Mouse (Mus musculus) stomach, postnatal 0 days (tissue): ENCODE results near the gene Resp18. TPM values are rescaled to one million over a fixed set of nuclear protein-coding genes. Genes with fewer than 3 reads are reported as not detected.

Source experiments
- ATAC-seq: fragments of 200-750 bp; cut with Nextera tagmentation; 2 replicates; pipeline ENCODE4 v1.8.0; 2017; ENCODE audit not compliant: low FRiP score, low TSS enrichment
- DNase-seq: peaks from one replicate; pipeline ENCODE4 v3.0.0-alpha.2; 2016; ENCODE audit warnings: low spot score
- H3K27ac ChIP-seq: fragments of 300-500 bp; sonication (generic); replicated peaks from 2 replicates; pipeline ENCODE4 v1.5.1; 2014; ENCODE audit warnings: mild to moderate bottlenecking, control low read depth
- H3K27me3 ChIP-seq: fragments of 300-500 bp; sonication (generic); 2 replicates; pipeline ENCODE4 v1.6.1; 2014; ENCODE audit warnings: low read length; ENCODE audit not compliant: control insufficient read depth, insufficient read depth
- H3K36me3 ChIP-seq: fragments of 300-500 bp; sonication (generic); 2 replicates; pipeline ENCODE4 v1.6.1; 2014; ENCODE audit warnings: low read length, mixed read lengths; ENCODE audit not compliant: control insufficient read depth, insufficient read depth
- H3K4me1 ChIP-seq: fragments of 300-500 bp; sonication (generic); replicated peaks from 2 replicates; pipeline ENCODE4 v1.6.1; 2014; ENCODE audit warnings: antibody characterized with exemption; ENCODE audit not compliant: control insufficient read depth, insufficient read depth
- H3K4me2 ChIP-seq: fragments of 300-500 bp; sonication (generic); replicated peaks from 2 replicates; pipeline ENCODE4 v1.6.1; 2014; ENCODE audit warnings: low read depth, mild to moderate bottlenecking, control low read depth, moderate library complexity
- H3K4me3 ChIP-seq: fragments of 300-500 bp; sonication (generic); 2 replicates; pipeline ENCODE4 v1.5.1; 2014; ENCODE audit warnings: low read depth, low read length, control low read depth
- H3K9ac ChIP-seq: fragments of 300-500 bp; sonication (generic); 2 replicates; pipeline ENCODE4 v1.6.1; 2014; ENCODE audit warnings: mild to moderate bottlenecking, low read length, control low read depth, mixed read lengths
- H3K9me3 ChIP-seq: fragments of 300-500 bp; sonication (generic); 2 replicates; pipeline ENCODE4 v1.6.1; 2016; ENCODE audit warnings: low read length; ENCODE audit not compliant: control insufficient read depth
- CTCF ChIP-seq: IDR thresholded peaks from 2 replicates; pipeline ENCODE4 v1.5.1; 2016; ENCODE audit warnings: antibody characterized with exemption, low read depth, mild to moderate bottlenecking, moderate library complexity
- EP300 ChIP-seq: optimal IDR thresholded peaks from 2 replicates; pipeline ENCODE3; 2016; ENCODE audit warnings: antibody characterized with exemption
- WGBS: fragments of 180-500 bp; shearing (Covaris S2); extraction: QIAGEN DNeasy Blood & Tissue Kit; methylation state at CpG from one replicate; pipeline ENCODE4 v1.1.7; 2014; 5-methylcytosine and 5-hydroxymethylcytosine counted together
- polyA plus RNA-seq: library from polyadenylated mRNA; unstranded; fragments of >200 nt; fragmentation: Nextera tagmentation; extraction: Ambion mirVana; gene quantifications from 2 replicates; pipeline ENCODE4 v1.2.1, GENCODE M21; 2015

Gene Resp18
- polyA plus RNA-seq, 1 experiment from 2014 or later: 7.7 TPM

DNA sequence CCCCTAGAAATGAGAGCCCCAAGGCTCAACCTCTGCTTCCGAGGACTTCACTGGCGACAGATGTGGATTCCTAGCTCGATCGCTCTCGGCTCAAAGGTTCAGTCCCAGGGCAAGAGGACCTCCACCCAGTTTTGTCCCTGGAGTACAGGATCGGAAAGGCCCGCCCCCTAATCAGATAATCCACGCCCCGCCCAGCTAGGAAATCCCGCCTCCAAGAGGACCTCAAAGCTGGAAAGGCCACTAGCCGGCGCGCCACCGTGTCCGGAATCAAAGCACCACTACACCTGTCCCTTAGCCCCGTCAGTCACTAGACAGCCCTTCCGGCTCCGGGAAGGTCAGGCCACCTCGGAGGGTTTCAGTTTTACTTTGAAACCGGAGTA lies 38.6 kb upstream of the Resp18 start:
- H3K9me3 ChIP-seq: no peaks in the 10 kb centered on the region
- peak; percentile 53 for ATAC-seq
- TF ChIP-seq EP300 (no peak), CTCF (peak; percentile 52)
- H3K4me3 ChIP-seq: peak overlapping the region; percentile 73
- H3K4me2 ChIP-seq: peak overlapping the region; percentile 60
- peak; percentile 94 for DNase-seq
- H3K27ac ChIP-seq: peak overlapping the region; percentile 95
- peaks cover 10% of the 10 kb centered on the region for H3K36me3 ChIP-seq
- H3K27me3 ChIP-seq: no peaks in the 10 kb centered on the region
- WGBS: under 1% methylated on average over 20 of the region's 20 CpGs
- H3K9ac ChIP-seq: peak overlapping the region; percentile 77
- no peaks in the 10 kb centered on the region for H3K4me1 ChIP-seq

DNA sequence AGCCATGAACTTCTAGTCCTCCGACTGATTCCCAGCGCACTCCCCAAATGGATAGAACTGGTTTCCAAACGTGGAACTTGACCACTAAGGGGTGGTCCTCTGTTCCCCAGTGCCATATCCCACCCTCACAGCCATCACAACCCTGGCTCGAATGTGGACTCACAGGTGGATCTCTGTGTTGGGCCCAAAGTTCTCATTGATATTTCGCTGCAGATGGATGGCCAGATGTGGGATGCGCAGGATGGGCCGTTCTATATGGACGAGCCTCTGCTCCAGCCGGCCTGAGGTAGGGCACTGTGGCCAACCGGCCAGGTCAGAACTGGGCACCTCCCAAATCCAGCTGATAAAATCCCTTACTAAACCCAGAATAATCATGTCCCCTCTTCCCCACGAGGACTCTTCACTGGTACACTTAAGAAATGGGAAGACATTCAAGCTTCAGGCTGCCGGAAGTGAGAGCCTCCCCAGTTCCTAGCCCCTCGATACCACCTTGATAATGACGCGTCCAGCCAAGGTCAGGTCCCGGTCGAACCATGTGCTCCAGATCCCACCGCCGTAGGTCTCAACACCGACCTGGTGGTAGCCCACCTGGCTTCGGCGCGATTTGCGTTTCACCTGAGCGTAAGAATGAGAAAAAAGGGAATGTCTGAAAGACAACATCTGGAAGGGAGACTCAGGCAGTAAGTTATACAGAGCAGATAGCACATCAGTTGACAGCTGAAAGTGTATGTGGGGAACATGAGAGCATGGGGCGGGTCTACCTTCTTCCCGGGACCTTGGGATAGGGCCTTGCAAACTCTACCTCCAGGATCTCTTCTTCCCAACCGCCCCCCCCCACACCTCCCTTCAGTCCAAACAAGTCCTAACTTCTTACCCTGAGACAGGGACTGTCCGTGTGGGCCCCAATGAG lies 37.5 kb upstream of the Resp18 start:
- 81% methylated on average over 29 of the region's 29 CpGs for WGBS
- H3K27me3 ChIP-seq: no peaks in the 10 kb centered on the region
- H3K4me3 ChIP-seq: peak overlapping the region; percentile 73
- peak overlapping the region; percentile 77 for H3K9ac ChIP-seq
- H3K4me2 ChIP-seq: peak overlapping the region; percentile 60
- peaks cover 17% of the 10 kb centered on the region for H3K36me3 ChIP-seq
- ATAC-seq (no peak), DNase-seq (no peak)
- TF ChIP-seq CTCF (no peak), EP300 (no peak)
- H3K27ac ChIP-seq: 0 out of 2 replicates have a peak overlapping the region, but pooled peaks have one; percentile 95
- H3K9me3 ChIP-seq: no peaks in the 10 kb centered on the region
- H3K4me1 ChIP-seq: no peaks in the 10 kb centered on the region

DNA sequence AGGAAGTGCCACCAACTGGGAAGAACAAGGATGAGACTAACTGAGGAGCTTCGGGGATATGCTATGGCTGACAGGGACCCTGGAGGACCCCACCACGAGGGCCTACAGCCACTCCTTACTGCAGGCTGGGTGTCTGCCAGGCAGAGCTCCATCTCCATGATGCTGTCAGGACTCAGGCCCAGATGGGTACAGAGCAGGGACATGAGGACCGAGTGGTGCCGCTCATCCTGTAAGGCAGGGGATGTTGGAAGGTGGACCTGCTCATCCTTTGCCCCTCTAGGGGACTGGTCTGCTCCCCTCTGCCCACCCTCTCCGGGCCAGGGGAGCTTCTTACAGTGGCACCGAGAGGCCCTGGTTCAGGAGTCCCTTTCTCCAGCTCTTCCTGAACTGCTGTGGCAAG lies 36.8 kb upstream of the Resp18 start:
- Histone ChIP-seq H3K27me3 (no peaks in the 10 kb centered on the region), H3K9me3 (no peaks in the 10 kb centered on the region), H3K4me1 (no peaks in the 10 kb centered on the region), H3K4me3 (no peak overlapping the region), H3K36me3 (peaks cover 20% of the 10 kb centered on the region), H3K4me2 (no peak overlapping the region), H3K9ac (no peak overlapping the region), H3K27ac (no peak overlapping the region)
- WGBS: 93% methylated on average over 6 of the region's 6 CpGs
- TF ChIP-seq EP300 (no peak), CTCF (no peak)
- no peak for DNase-seq
- ATAC-seq: no peak

DNA sequence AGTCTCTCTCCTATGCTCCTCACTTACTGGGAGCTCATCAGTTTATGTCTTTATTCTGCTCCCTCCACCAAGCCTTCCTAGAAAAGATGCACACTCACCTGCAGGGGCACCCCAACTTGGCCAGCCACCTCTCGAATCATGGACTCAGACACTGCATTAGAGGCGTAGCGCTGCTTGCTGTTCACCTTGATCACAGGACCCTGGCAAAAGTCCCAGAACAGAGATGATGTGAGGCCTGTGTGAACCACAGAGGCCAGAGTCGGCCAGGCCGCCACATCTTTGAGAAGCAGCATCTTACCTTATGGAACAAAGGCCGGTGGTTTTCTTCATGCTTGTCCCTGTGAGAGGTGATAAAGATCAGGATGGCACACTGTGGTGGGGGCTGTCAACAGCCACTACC lies 33.5 kb upstream of the Resp18 start:
- H3K36me3 ChIP-seq: peaks cover 32% of the 10 kb centered on the region
- 92% methylated on average over 6 of the region's 6 CpGs for WGBS
- no peaks in the 10 kb centered on the region for H3K9me3 ChIP-seq

DNA sequence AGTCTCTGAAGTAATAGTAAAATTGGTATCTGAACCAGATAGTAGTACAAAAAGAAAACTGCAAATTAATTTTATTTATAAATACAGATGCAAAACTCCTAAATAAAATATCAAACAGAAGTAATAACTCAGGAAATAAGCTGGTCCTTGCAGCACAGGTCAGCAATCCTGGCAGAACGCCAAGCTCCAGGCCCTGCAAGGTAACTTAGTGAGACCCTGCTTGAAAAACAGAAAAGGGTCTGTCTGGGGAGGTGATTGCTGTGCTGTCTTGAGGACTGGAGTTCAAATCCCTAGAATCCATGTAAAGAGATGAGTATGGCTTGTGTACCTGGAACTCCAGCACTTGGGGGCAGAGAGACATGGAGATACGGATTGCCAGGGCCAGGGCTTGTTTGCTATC lies 26.4 kb upstream of the Resp18 start:
- no peaks in the 10 kb centered on the region for H3K9me3 ChIP-seq
- no peaks in the 10 kb centered on the region for H3K4me1 ChIP-seq
- H3K27ac ChIP-seq: no peak overlapping the region
- H3K36me3 ChIP-seq: peaks cover 11% of the 10 kb centered on the region
- no peak for ATAC-seq
- no peak overlapping the region for H3K9ac ChIP-seq
- no peaks in the 10 kb centered on the region for H3K27me3 ChIP-seq
- no peak for TF ChIP-seq CTCF
- no peak for TF ChIP-seq EP300
- H3K4me2 ChIP-seq: no peak overlapping the region
- H3K4me3 ChIP-seq: no peak overlapping the region
- no peak for DNase-seq
- WGBS: 67% methylated on average over 2 of the region's 2 CpGs

More for the DNA sequence above, 33.5 kb upstream of the Resp18 start:
- Histone ChIP-seq H3K4me3 (no peak overlapping the region), H3K4me1 (no peaks in the 10 kb centered on the region), H3K27ac (no peak overlapping the region), H3K9ac (no peak overlapping the region), H3K27me3 (no peaks in the 10 kb centered on the region), H3K4me2 (no peak overlapping the region)
- ATAC-seq (no peak), DNase-seq (no peak)
- TF ChIP-seq CTCF (no peak), EP300 (no peak)

DNA sequence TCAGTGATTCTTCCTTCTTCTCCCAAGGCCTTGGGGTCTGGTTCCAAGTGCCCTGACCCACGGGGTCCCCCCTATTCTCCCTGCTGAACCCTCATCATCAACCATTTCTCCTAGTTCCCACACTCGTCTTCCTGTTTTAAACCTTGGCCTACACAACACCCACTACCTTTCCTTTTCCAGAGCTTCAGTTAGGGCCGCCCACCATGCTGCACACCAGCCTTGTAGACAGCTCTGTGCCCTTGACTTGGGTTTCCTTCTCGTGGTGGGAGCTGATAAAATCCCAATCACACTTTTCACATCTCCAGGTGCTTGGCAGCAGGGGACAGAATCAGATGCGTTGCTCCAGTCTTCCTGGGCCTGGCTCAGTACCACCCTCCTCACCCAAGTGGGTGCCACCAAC lies 16.1 kb upstream of the Resp18 start:
- ATAC-seq (no peak), DNase-seq (no peak)
- 71% methylated on average over 5 of the region's 5 CpGs for WGBS
- Histone ChIP-seq H3K9me3 (no peaks in the 10 kb centered on the region), H3K9ac (no peak overlapping the region), H3K4me1 (peaks cover 3% of the 10 kb centered on the region; the same call in 1 of the 2 replicates), H3K27me3 (no peaks in the 10 kb centered on the region), H3K4me3 (no peak overlapping the region), H3K27ac (no peak overlapping the region), H3K36me3 (no peaks in the 10 kb centered on the region), H3K4me2 (no peak overlapping the region)
- no peak for TF ChIP-seq CTCF
- no peak for TF ChIP-seq EP300
